Mouse (Mus musculus) thymus, postnatal 4 days (tissue): ENCODE data around the gene Txndc9.

Experiments used
- DNase-seq: peaks from one replicate; pipeline ENCODE4 v3.0.0; 2021

Txndc9 gene

GRCm38 (mm10) chr1:37968746-37969145 lies 28.9 kb downstream of the Txndc9 start:
- no peak for DNase-seq

- DNase-seq: no peak
These were observed 32.1 kb downstream of the Txndc9 start for GRCm38 (mm10) chr1:37965571-37965970.

- no peak for DNase-seq
These were observed 38.2 kb downstream of the Txndc9 start for GRCm38 (mm10) chr1:37959486-37959885.

- no peak for DNase-seq
These were observed 39.2 kb downstream of the Txndc9 start for GRCm38 (mm10) chr1:37958516-37958915.

GRCm38 (mm10) chr1:37957659-37958058 lies 40.0 kb downstream of the Txndc9 start, which contains the start of gene Lyg1:
Lyg1 (minus strand) TSS chr1:37957759.
- DNase-seq: no peak

GRCm38 (mm10) chr1:37956690-37957431 lies 40.8 kb downstream of the Txndc9 start:
- DNase-seq: no peak

- DNase-seq: no peak
These were observed 42.4 kb downstream of the Txndc9 start for GRCm38 (mm10) chr1:37955251-37955650.

- DNase-seq: no peak
These were observed 42.9 kb downstream of the Txndc9 start for GRCm38 (mm10) chr1:37954786-37955185.

- DNase-seq: no peak
These were observed 48.8 kb downstream of the Txndc9 start for GRCm38 (mm10) chr1:37948906-37949305.
